Mouse (Mus musculus): ENCODE measurements around the gene 1700067K01Rik. TPM values are rescaled to one million over a fixed set of nuclear protein-coding genes. Genes with fewer than 3 reads are reported as not detected.

1700067K01Rik gene
- total RNA-seq, 1 experiment from 2014 or later = 0.67 TPM

DNA sequence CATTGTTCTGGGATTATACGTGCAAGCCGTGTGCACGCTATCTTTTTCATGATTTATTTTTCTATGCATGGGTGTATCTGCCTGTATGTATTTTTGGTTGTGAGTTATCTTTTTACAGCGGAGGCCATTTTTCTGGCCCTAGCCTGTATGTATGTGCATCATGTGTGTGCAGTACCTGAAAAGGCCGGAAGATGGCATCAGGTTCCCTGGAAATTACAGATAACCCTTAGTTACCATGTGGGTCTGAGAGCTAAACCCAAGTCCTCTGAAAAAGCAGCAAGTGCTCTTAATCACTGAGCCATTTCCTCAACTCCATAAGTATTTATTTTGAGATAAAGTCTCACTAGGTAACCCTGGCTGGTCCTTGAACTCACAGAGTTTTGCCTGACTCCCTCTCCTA is 51.9 kb downstream of the 1700067K01Rik start:
- no peak for DNase-seq

Small RNA genes within 50 kb of the gene (microRNA-seq; reads per million reads assigned to microRNA genes)
- 0 to 0.36 reads per million in 2 experiments for gene Mir1199
- gene Mir8111 = 3.8 to 6.8 reads per million in 2 experiments

Other genes starting within 250 kb of the 1700067K01Rik start
- 73.5 and 114 TPM in 2 replicates for gene Adgrl1, start 101.4 kb upstream of the 1700067K01Rik start, total RNA-seq (2021)
- gene Gm10644, start 46.3 kb upstream of the 1700067K01Rik start, total RNA-seq (2021) = 2.1 and 3.2 TPM in 2 replicates
- gene Asf1b, start 46.0 kb upstream of the 1700067K01Rik start, total RNA-seq (2021) = 6.0 and 7.2 TPM in 2 replicates
- 284 and 302 TPM in 2 replicates for gene Prkaca, start 28.5 kb upstream of the 1700067K01Rik start, total RNA-seq (2021)
- gene Samd1, start 3.8 kb upstream of the 1700067K01Rik start, total RNA-seq (2021) = 44.8 and 49.8 TPM in 2 replicates
- not detected in 2 replicates for gene 2210011C24Rik, start 10.7 kb downstream of the 1700067K01Rik start, total RNA-seq (2021)
- 0.76 and 1.4 TPM in 2 replicates for gene Palm3, start 20.0 kb downstream of the 1700067K01Rik start, total RNA-seq (2021)
- gene Il27ra, start 41.1 kb downstream of the 1700067K01Rik start, total RNA-seq (2021) = 2.5 and 3.6 TPM in 2 replicates
- not detected in 2 replicates for gene Rln3, start 43.5 kb downstream of the 1700067K01Rik start, total RNA-seq (2021)
- gene Gm10643, start 63.6 kb downstream of the 1700067K01Rik start, total RNA-seq (2021) = 2.8 and 3.5 TPM in 2 replicates
- 23.1 and 26.1 TPM in 2 replicates for gene Rfx1, start 65.3 kb downstream of the 1700067K01Rik start, total RNA-seq (2021)
- gene Dcaf15, start 103.3 kb downstream of the 1700067K01Rik start, total RNA-seq (2021) = 21.2 and 24.5 TPM in 2 replicates
- gene Podnl1, start 124.5 kb downstream of the 1700067K01Rik start, total RNA-seq (2021) = 0.62 and 1.0 TPM in 2 replicates
- gene Cc2d1a, start 146.4 kb downstream of the 1700067K01Rik start, total RNA-seq (2021) = 31.4 and 34.9 TPM in 2 replicates
- gene 4930432K21Rik, start 146.5 kb downstream of the 1700067K01Rik start, total RNA-seq (2021) = 0.73 and 1.4 TPM in 2 replicates
- gene Nanos3, start 183.7 kb downstream of the 1700067K01Rik start, total RNA-seq (2021) = 1.3 TPM in 1 of 2 replicates, not detected in the other
- gene Zswim4, start 235.6 kb downstream of the 1700067K01Rik start, total RNA-seq (2021) = 41.3 and 44.1 TPM in 2 replicates
- gene D8Ertd738e, start 248.2 kb downstream of the 1700067K01Rik start, total RNA-seq (2021) = 261 and 266 TPM in 2 replicates

Data from adrenal gland, postnatal 25 days (tissue).